Mouse (Mus musculus) liver, adult 2 months (tissue): ENCODE results near the gene Kif5a.

Experiments
- CTCF ChIP-seq: fragments of 200-500 bp; IDR thresholded peaks from 2 replicates; pipeline ENCODE4 v1.5.1; 2011; ENCODE audit warnings: low read depth, low read length, control low read depth
- POLR2A ChIP-seq: fragments of 200-500 bp; IDR thresholded peaks from 2 replicates; pipeline ENCODE4 v1.6.1; 2011; ENCODE audit warnings: low read length, control low read depth; ENCODE audit not compliant: insufficient read depth; ENCODE audit errors: extremely low read depth

- TF ChIP-seq CTCF (no peak), POLR2A (0 out of 2 replicates have a peak, but pooled peaks have one; percentile 16)
Measured at GRCm38 (mm10) chr10:127289573-127290191, 26.5 kb upstream of the Kif5a start.
